Mouse (Mus musculus): ENCODE measurements around the gene Wnt10a. TPM values are rescaled to one million over a fixed set of nuclear protein-coding genes. Genes with fewer than 3 reads are reported as not detected.

Wnt10a gene
- polyA plus RNA-seq, 1 experiment from 2014 or later, result 0.57 TPM

GRCm38 (mm10) chr1:74824518-74825302, 33.4 kb downstream of the Wnt10a start:
- 6% methylated on average over 14 of the region's 14 CpGs for WGBS
- no peak overlapping the region for H3K27ac ChIP-seq (replicated peaks)
- H3K4me2 ChIP-seq, result no peak overlapping the region
- no peak overlapping the region for H3K9ac ChIP-seq
- no peaks in the 10 kb centered on the region for H3K9me3 ChIP-seq
- no peaks in the 10 kb centered on the region for H3K27me3 ChIP-seq
- no peak for ATAC-seq (ENCODE audit: low FRiP score, low read depth)
- H3K4me1 ChIP-seq (replicated peaks), result peaks cover 6% of the 10 kb centered on the region; the same call in 1 of the 2 replicates
- H3K4me3 ChIP-seq, result no peak overlapping the region
- no peaks in the 10 kb centered on the region for H3K36me3 ChIP-seq

GRCm38 (mm10) chr1:74830061-74830460, 38.7 kb downstream of the Wnt10a start:
- Histone ChIP-seq H3K4me1 (replicated peaks) (0 out of 2 replicates have a peak, but pooled peaks cover 2% of the 10 kb centered on the region), H3K4me2 (no peak overlapping the region), H3K4me3 (no peak overlapping the region), H3K27ac (replicated peaks) (no peak overlapping the region), H3K36me3 (no peaks in the 10 kb centered on the region), H3K9me3 (no peaks in the 10 kb centered on the region), H3K9ac (no peak overlapping the region), H3K27me3 (no peaks in the 10 kb centered on the region)
- no peak for ATAC-seq (ENCODE audit: low FRiP score, low read depth)
- 82% methylated on average over 9 of the region's 9 CpGs for WGBS

DNA sequence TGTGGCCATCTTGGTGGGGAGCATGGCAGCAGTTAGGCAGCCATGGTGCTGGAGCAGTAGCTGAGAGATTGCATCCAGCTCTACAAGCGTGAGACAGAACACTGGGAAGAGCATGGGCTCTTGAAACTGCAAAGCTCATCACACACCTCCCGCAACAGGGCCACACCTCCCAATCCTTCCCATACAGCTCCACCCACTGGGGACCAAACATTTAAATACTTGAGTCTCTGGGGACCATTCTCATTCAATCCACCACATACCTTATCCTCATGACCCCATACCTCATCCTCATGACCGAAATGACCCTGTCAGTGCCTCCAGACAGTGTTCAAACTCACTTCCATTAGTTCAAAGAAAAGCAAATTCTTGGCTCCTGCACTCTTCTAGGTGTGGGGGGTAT, 41.9 kb downstream of the Wnt10a start:
- Histone ChIP-seq H3K9ac (no peak overlapping the region), H3K27me3 (no peaks in the 10 kb centered on the region), H3K36me3 (no peaks in the 10 kb centered on the region), H3K4me1 (replicated peaks) (no peaks in the 10 kb centered on the region), H3K9me3 (no peaks in the 10 kb centered on the region), H3K4me2 (no peak overlapping the region), H3K4me3 (no peak overlapping the region), H3K27ac (replicated peaks) (no peak overlapping the region)
- ATAC-seq (ENCODE audit: low FRiP score, low read depth), result no peak
- WGBS, result 93% methylated on average over 3 of the region's 3 CpGs

GRCm38 (mm10) chr1:74843090-74843489, 51.8 kb downstream of the Wnt10a start:
- H3K36me3 ChIP-seq, result no peaks in the 10 kb centered on the region
- H3K9ac ChIP-seq, result no peak overlapping the region
- H3K4me2 ChIP-seq, result no peak overlapping the region
- H3K4me1 ChIP-seq (replicated peaks), result no peaks in the 10 kb centered on the region
- no peaks in the 10 kb centered on the region for H3K27me3 ChIP-seq
- no peak for ATAC-seq (ENCODE audit: low FRiP score, low read depth)
- WGBS, result 89% methylated on average over 5 of the region's 5 CpGs
- no peaks in the 10 kb centered on the region for H3K9me3 ChIP-seq
- no peak overlapping the region for H3K27ac ChIP-seq (replicated peaks)
- H3K4me3 ChIP-seq, result no peak overlapping the region

GRCm38 (mm10) chr1:74846341-74846740, 55.0 kb downstream of the Wnt10a start:
- Histone ChIP-seq H3K9me3 (no peaks in the 10 kb centered on the region), H3K4me3 (no peak overlapping the region), H3K9ac (no peak overlapping the region), H3K36me3 (no peaks in the 10 kb centered on the region), H3K27ac (replicated peaks) (no peak overlapping the region), H3K4me2 (no peak overlapping the region), H3K4me1 (replicated peaks) (peaks cover 5% of the 10 kb centered on the region; the same call in 1 of the 2 replicates), H3K27me3 (no peaks in the 10 kb centered on the region)
- WGBS, result 51% methylated on average over 9 of the region's 9 CpGs
- no peak for ATAC-seq (ENCODE audit: low FRiP score, low read depth)

GRCm38 (mm10) chr1:74848946-74849345, 57.6 kb downstream of the Wnt10a start:
- Histone ChIP-seq H3K4me1 (replicated peaks) (peaks cover 14% of the 10 kb centered on the region), H3K27ac (replicated peaks) (no peak overlapping the region), H3K4me3 (no peak overlapping the region), H3K36me3 (no peaks in the 10 kb centered on the region), H3K9me3 (no peaks in the 10 kb centered on the region), H3K9ac (no peak overlapping the region), H3K27me3 (no peaks in the 10 kb centered on the region), H3K4me2 (no peak overlapping the region)
- no peak for ATAC-seq (ENCODE audit: low FRiP score, low read depth)
- WGBS, result 58% methylated on average over 5 of the region's 5 CpGs

GRCm38 (mm10) chr1:74850251-74850650, 58.9 kb downstream of the Wnt10a start:
- no peak overlapping the region for H3K27ac ChIP-seq (replicated peaks)
- 36% methylated on average over 6 of the region's 6 CpGs for WGBS
- ATAC-seq (ENCODE audit: low FRiP score, low read depth), result no peak
- H3K4me3 ChIP-seq, result no peak overlapping the region
- H3K4me2 ChIP-seq, result no peak overlapping the region
- no peaks in the 10 kb centered on the region for H3K9me3 ChIP-seq
- peaks cover 20% of the 10 kb centered on the region for H3K4me1 ChIP-seq (replicated peaks)
- H3K9ac ChIP-seq, result no peak overlapping the region
- H3K36me3 ChIP-seq, result no peaks in the 10 kb centered on the region
- H3K27me3 ChIP-seq, result no peaks in the 10 kb centered on the region

GRCm38 (mm10) chr1:74851001-74851775, 59.9 kb downstream of the Wnt10a start:
- Histone ChIP-seq H3K27ac (replicated peaks) (no peak overlapping the region), H3K9me3 (no peaks in the 10 kb centered on the region), H3K4me3 (no peak overlapping the region), H3K36me3 (no peaks in the 10 kb centered on the region), H3K4me1 (replicated peaks) (peaks cover 23% of the 10 kb centered on the region), H3K27me3 (no peaks in the 10 kb centered on the region), H3K4me2 (no peak overlapping the region), H3K9ac (no peak overlapping the region)
- WGBS, result 4% methylated on average over 5 of the region's 6 CpGs
- ATAC-seq (ENCODE audit: low FRiP score, low read depth), result no peak

Other genes with a start within 250 kb of the Wnt10a start
- gene Plcd4, start 248.6 kb upstream of the Wnt10a start, polyA plus RNA-seq (2015; fragmentation: Nextera tagmentation; extraction: Ambion mirVana), result 5.6 and 6.1 TPM in 2 replicates
- 23.9 and 25.1 TPM in 2 replicates for gene Usp37, start 247.2 kb upstream of the Wnt10a start, polyA plus RNA-seq (2015; fragmentation: Nextera tagmentation; extraction: Ambion mirVana)
- gene Zfp142, start 203.3 kb upstream of the Wnt10a start, polyA plus RNA-seq (2015; fragmentation: Nextera tagmentation; extraction: Ambion mirVana), result 8.1 and 8.3 TPM in 2 replicates
- 20.0 and 21.5 TPM in 2 replicates for gene Bcs1l, start 203.2 kb upstream of the Wnt10a start, polyA plus RNA-seq (2015; fragmentation: Nextera tagmentation; extraction: Ambion mirVana)
- 40.2 and 41.7 TPM in 2 replicates for gene Rnf25, start 190.1 kb upstream of the Wnt10a start, polyA plus RNA-seq (2015; fragmentation: Nextera tagmentation; extraction: Ambion mirVana)
- gene Stk36, start 190.1 kb upstream of the Wnt10a start, polyA plus RNA-seq (2015; fragmentation: Nextera tagmentation; extraction: Ambion mirVana), result 18.6 and 19.8 TPM in 2 replicates
- 8.8 and 9.5 TPM in 2 replicates for gene Ttll4, start 129.8 kb upstream of the Wnt10a start, polyA plus RNA-seq (2015; fragmentation: Nextera tagmentation; extraction: Ambion mirVana)
- 3.3 TPM in 2 replicates for gene Cyp27a1, start 77.9 kb upstream of the Wnt10a start, polyA plus RNA-seq (2015; fragmentation: Nextera tagmentation; extraction: Ambion mirVana)
- not detected in 2 replicates for gene Prkag3, start 42.3 kb upstream of the Wnt10a start, polyA plus RNA-seq (2015; fragmentation: Nextera tagmentation; extraction: Ambion mirVana)
- gene Wnt6, start 19.6 kb upstream of the Wnt10a start, polyA plus RNA-seq (2015; fragmentation: Nextera tagmentation; extraction: Ambion mirVana), result 4.7 and 7.0 TPM in 2 replicates
- 11.1 and 12.4 TPM in 2 replicates for gene Cdk5r2, start 63.4 kb downstream of the Wnt10a start, polyA plus RNA-seq (2015; fragmentation: Nextera tagmentation; extraction: Ambion mirVana)
- gene Fev, start 93.9 kb downstream of the Wnt10a start, polyA plus RNA-seq (2015; fragmentation: Nextera tagmentation; extraction: Ambion mirVana), result 3.5 and 5.0 TPM in 2 replicates
- gene Cryba2, start 101.6 kb downstream of the Wnt10a start, polyA plus RNA-seq (2015; fragmentation: Nextera tagmentation; extraction: Ambion mirVana), result 1.8 and 2.9 TPM in 2 replicates
- gene Cfap65, start 144.1 kb downstream of the Wnt10a start, polyA plus RNA-seq (2015; fragmentation: Nextera tagmentation; extraction: Ambion mirVana), result 0.83 and 1.2 TPM in 2 replicates
- 0.16 and 0.26 TPM in 2 replicates for gene Ihh, start 160.2 kb downstream of the Wnt10a start, polyA plus RNA-seq (2015; fragmentation: Nextera tagmentation; extraction: Ambion mirVana)

Data from hindbrain, embryonic 15.5 days (tissue).